Mouse (Mus musculus): ENCODE results near the gene Spin1.
A peak's percentile ranks its signal among the peaks of the same experiment; 100 is the strongest.
"Not testable (repeated sequence)": the region's sequence is repeated elsewhere in the genome, so short reads cannot be mapped to it uniquely, and the experiment has no call there.

Spin1 gene

DNA sequence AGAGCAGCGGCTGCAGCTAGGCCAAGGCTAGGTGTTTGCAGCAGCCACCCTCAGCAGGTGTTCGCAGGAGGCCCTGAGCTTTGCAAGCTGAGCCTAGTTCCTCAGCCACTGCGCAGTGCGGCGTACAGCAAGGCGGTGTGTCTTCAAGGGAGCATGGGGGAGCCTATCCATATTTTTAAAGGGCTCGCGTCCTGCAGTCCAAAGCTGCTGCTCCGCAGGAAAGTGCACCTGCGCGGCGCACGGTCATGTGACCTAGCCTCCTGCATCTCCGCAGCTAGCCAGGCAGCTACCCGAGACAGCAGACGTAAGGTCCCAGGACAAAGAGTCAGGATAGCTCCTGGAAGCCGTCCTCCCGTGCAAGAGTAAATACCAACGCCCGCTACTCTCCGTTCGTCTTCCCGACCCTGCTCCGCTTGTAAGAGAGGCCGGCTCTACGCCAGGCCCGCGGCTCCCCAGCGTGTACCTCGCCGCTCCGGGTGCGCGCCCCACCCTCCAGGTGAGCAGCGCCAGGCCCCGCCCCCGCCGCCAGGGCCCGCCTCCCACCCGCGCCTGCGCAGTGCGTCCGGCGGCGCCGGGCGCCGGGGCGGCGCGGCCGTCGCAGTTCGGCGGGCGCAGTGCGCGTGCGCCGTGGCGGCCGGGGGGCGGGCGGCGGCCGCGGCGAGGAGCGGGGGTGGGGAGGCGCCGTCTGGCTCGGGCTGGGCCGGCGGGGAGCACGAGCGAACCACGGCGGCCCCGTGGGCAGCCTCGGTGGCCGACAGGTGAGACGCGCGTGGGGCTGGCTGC is at the start of gene Spin1:
Gene Spin1 (plus strand): TSS at position 648 of the 783 bp plus-strand sequence.
- peak; percentile 86 to 87 for DNase-seq (ENCODE audit: low spot score in 2 of 2)

- DNase-seq (ENCODE audit: low spot score in 2 of 2) = no peak
Measured at GRCm38 (mm10) chr13:51051016-51051415, 49.7 kb upstream of the Spin1 start.

GRCm38 (mm10) chr13:51052408-51052807 is 48.3 kb upstream of the Spin1 start:
- no peak for DNase-seq (ENCODE audit: low spot score in 2 of 2)

DNA sequence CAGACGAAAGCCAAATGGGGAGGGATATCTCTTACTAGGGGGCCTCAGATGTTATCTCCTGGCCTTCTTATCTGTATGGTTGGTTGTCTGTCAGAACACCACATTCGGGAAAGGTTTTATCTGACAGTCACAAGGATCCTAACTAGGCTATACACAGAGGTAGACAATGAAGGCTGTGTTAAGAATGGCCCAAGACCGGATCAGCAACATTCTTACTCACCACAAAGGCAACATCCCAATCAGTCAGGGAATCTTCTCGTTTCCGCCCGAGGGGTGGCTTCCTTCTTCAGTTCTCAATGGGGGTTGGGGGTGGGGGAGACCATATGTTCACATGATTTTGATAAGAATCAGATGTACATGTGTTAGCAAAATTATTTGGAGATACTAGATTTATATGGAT is 37.7 kb upstream of the Spin1 start:
- no peak for DNase-seq (ENCODE audit: low spot score in 2 of 2)

GRCm38 (mm10) chr13:51063721-51064120 is 37.0 kb upstream of the Spin1 start:
- DNase-seq (ENCODE audit: low spot score in 2 of 2) = no peak

DNA sequence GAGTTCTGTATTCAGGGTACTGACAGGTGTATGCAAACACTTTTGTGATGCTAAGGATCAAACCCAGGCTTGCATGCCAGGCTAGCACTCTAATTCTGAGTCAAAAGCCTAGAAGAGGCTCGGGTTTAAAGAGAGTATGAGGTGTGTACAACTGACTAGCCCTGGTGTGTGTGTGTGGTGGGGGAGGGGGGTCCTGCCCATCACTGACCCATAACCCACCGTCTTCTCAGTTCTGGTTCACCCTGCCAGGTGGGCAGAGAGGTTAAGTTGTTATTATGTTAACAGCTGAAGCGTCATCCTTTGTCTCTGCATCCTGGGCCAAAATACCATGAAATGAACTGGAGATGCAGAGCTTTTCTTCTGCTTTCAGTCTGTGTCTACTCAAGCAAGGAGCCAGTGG is 36.3 kb upstream of the Spin1 start:
- DNase-seq (ENCODE audit: low spot score in 2 of 2) = no peak

GRCm38 (mm10) chr13:51071063-51071680 is 29.5 kb upstream of the Spin1 start:
- no peak for DNase-seq (ENCODE audit: low spot score in 2 of 2)

- DNase-seq (ENCODE audit: low spot score in 2 of 2) = no peak
Measured at GRCm38 (mm10) chr13:51071763-51072276, 28.9 kb upstream of the Spin1 start.

GRCm38 (mm10) chr13:51072917-51073843 is 27.5 kb upstream of the Spin1 start:
- DNase-seq (ENCODE audit: low spot score in 2 of 2) = no peak

DNA sequence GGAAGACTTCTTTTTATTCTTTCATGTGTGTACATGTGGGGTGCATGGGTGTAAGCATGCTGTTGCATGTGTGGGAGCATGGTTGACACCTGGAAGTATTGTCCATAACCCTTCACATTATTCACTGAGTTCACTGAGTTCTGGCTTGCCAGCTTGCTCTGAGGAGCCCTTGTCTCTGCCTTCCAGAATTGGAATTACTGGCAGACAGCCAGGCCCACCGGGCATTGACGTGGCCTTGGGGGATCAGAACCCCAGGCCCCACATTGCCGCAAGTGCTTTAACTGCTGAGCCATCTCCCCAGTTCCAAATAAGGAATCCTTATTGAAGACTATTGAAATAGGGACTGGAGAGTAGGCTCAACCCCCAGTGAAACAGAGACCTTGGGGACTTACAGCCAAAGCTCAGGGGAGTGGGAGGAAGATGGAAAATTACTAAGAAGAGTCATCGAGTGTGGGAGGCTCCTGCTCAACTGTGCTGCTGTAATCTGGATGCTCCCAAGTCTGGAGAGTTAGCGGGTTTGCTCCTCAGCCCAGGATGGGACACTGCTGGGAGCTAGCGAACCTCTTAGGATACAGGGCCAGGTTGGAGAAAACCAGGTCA is 26.5 kb upstream of the Spin1 start:
- no peak for DNase-seq (ENCODE audit: low spot score in 2 of 2)

DNA sequence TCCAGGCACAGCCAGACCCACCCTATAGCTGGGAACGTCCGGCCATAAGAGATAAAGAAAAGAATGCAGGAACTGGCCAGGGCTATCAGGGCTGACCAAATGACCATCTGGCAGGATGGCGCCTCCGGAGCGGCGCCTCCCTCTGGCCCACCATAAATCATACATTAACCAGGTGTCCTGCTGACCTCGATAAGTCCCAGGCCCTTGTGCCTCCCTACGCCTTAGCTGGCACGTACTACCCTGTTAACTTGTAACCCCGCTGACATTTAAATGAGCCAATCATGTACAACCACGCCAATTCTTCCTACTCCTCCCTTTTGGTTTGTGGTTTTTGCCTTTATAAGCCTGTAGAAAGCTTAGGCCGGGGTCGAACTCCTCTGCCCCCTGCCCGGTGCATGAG is 24.5 kb upstream of the Spin1 start:
- not testable (repeated sequence) for DNase-seq (ENCODE audit: low spot score in 2 of 2)

- not testable (repeated sequence) for DNase-seq (ENCODE audit: low spot score in 2 of 2)
Measured at GRCm38 (mm10) chr13:51078586-51078985, 22.1 kb upstream of the Spin1 start.

- no peak for DNase-seq (ENCODE audit: low spot score in 2 of 2)
Measured at GRCm38 (mm10) chr13:51080801-51081200, 19.9 kb upstream of the Spin1 start.

- no peak for DNase-seq (ENCODE audit: low spot score in 2 of 2)
Measured at GRCm38 (mm10) chr13:51084241-51084640, 16.4 kb upstream of the Spin1 start.

- peak in 1 of 2 experiments; percentile 32 for DNase-seq (ENCODE audit: low spot score in 2 of 2)
Measured at GRCm38 (mm10) chr13:51085941-51086340, 14.7 kb upstream of the Spin1 start.

GRCm38 (mm10) chr13:51087253-51087652 is 13.4 kb upstream of the Spin1 start:
- DNase-seq (ENCODE audit: low spot score in 2 of 2) = no peak

GRCm38 (mm10) chr13:51088207-51088606 is 12.5 kb upstream of the Spin1 start:
- DNase-seq (ENCODE audit: low spot score in 2 of 2) = no peak

DNA sequence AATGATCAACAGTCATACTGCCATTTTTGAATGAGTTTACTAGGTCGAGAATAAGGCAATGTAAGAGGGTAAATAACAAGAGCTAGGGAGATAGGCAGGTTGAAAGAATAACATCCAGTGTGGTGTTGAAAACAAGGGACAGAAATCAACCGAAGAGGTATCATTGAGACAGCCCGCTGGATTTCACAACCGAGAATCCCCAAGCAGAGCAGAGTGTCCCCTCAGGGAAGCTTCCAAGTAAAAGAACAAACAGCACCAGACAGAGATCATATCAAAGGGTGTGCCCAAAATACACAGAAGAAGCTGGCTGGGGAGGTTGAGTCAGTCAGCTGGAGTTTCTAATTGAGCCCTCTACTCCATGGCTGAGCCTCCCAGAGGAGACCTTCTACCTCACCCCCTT is 11.6 kb upstream of the Spin1 start:
- no peak for DNase-seq (ENCODE audit: low spot score in 2 of 2)

DNA sequence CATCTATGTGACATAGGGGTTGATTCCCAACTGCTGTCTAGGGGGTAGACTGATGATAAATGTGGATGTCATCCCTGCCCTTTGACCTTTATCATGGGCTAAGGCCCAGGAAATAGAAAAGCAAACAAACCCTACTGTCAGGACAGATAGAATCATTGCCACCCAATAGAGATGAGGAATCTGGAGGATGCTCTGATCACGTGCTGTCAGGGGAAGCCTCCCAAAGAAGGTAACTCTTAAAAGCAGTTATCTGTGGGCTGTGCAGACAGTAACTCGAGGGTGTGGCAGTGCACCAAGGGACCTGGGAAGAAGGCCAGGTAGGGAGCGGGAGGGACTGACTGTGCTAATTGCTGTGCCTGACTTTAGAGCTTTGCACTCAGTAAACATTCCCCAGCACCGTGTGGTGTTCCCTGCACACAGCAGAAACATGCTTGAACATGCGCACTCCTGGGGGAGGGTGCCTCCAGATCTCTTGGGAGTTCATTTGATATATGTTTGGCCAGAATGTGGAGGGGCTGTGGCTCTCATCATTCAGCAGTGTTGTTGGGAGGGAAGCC is 10.5 kb upstream of the Spin1 start:
- no peak for DNase-seq (ENCODE audit: low spot score in 2 of 2)

DNA sequence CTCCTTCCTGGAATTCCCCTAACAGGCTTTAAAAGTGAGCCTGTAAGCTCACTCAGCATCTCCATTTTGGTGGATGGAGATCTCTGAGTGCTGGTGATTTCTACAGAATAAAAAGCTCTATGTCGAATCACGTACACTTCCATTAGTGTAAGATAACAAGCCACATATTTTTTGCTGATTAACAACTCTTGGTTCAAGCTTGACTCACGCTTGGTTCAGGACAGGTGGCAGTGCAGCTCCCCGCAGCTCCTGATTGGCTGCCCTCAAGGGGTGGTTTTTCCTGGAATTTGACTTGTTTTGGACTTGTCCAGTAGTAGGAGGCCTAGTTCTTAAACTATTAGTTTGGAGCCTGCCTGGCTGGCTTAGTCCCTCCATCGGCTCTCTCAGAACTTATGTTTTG is 7.2 kb upstream of the Spin1 start:
- DNase-seq (ENCODE audit: low spot score in 2 of 2) = no peak
